Mouse (Mus musculus) olfactory bulb, adult 2 months (tissue): ENCODE measurements around the gene Gsdme.

Experiments
- CTCF ChIP-seq: fragments of 200-500 bp; IDR thresholded peaks from 2 replicates; pipeline ENCODE4 v1.5.1; 2012; ENCODE audit warnings: low read depth, mild to moderate bottlenecking, low read length, moderate library complexity; ENCODE audit not compliant: insufficient read depth
- POLR2A ChIP-seq: fragments of 200-500 bp; IDR thresholded peaks from 2 replicates; pipeline ENCODE4 v1.6.1; 2012; ENCODE audit warnings: mild to moderate bottlenecking, low read depth, low read length, moderate library complexity; ENCODE audit not compliant: insufficient read depth

DNA sequence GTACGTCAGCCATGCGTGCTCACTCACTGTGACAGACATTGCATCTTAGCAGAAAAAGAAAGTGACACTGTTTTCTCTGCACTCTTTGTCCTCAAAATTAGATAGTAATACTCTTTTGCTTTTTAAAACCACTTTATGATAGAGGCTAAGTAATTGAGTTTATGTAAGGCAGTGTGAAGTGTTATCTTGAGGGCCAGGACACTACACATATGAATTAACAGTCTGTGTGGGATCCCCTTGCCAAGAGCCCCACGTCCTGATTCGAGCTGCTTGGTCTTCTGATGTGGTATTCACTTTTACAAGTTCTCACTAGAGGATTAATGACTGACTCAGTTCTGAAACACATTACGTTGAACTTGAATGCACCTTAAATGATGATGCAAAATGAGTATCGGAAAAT lies 103.8 kb downstream of the Gsdme start:
- TF ChIP-seq CTCF = no peak
- TF ChIP-seq POLR2A = no peak
